Mouse (Mus musculus) spleen, postnatal 14 days (tissue): ENCODE measurements at regions not wholly inside any gene's neighbourhood (a gene's known extent, or its start where the extent isn't known, plus 50 kb on each side); places are given as distances from the start of the nearest gene placed in this dataset.

Experiments used
- DNase-seq, 2 experiments: peaks; one replicate each; pipeline ENCODE4 v3.0.0; 2021 to 2022; ENCODE audit warnings: low spot score in 2 of 2

GRCm38 (mm10) chr9:46938628-46939027 is 59.9 kb upstream of the Gm4791 start:
- DNase-seq = no peak

GRCm38 (mm10) chr9:46925641-46926040 is 72.9 kb upstream of the Gm4791 start:
- no peak for DNase-seq

- DNase-seq = no peak
Observed at GRCm38 (mm10) chr9:46920081-46920480, 78.5 kb upstream of the Gm4791 start.

- no peak for DNase-seq
Observed at GRCm38 (mm10) chr9:46913238-46913637, 85.3 kb upstream of the Gm4791 start.

GRCm38 (mm10) chr9:46909412-46910013 is 89.0 kb upstream of the Gm4791 start:
- no peak for DNase-seq

GRCm38 (mm10) chr9:46905081-46905480 is 93.5 kb upstream of the Gm4791 start:
- no peak for DNase-seq

- DNase-seq = no peak
Observed at GRCm38 (mm10) chr9:46903491-46904220, 94.9 kb upstream of the Gm4791 start.

- no peak for DNase-seq
Observed at GRCm38 (mm10) chr9:46899283-46899682, 99.3 kb upstream of the Gm4791 start.

GRCm38 (mm10) chr9:46898120-46898519 is 100.4 kb upstream of the Gm4791 start:
- no peak for DNase-seq

GRCm38 (mm10) chr9:46891829-46892228 is 106.7 kb upstream of the Gm4791 start:
- DNase-seq = no peak

GRCm38 (mm10) chr9:46889933-46890662 is 108.4 kb upstream of the Gm4791 start:
- no peak for DNase-seq

- no peak for DNase-seq
Observed at GRCm38 (mm10) chr9:46871211-46871994, 127.1 kb upstream of the Gm4791 start.

- DNase-seq = no peak
Observed at GRCm38 (mm10) chr9:46863934-46864333, 134.6 kb upstream of the Gm4791 start.

GRCm38 (mm10) chr9:46851753-46852152 is 146.8 kb upstream of the Gm4791 start:
- DNase-seq = no peak

- no peak for DNase-seq
Observed at GRCm38 (mm10) chr9:46851336-46851735, 147.2 kb upstream of the Gm4791 start.

GRCm38 (mm10) chr9:46845276-46845675 is 153.3 kb upstream of the Gm4791 start:
- DNase-seq = no peak

GRCm38 (mm10) chr9:46843781-46844180 is 154.8 kb upstream of the Gm4791 start:
- DNase-seq = no peak

GRCm38 (mm10) chr9:46841571-46841970 is 157.0 kb upstream of the Gm4791 start:
- DNase-seq = no peak

GRCm38 (mm10) chr9:46835261-46835660 is 163.3 kb upstream of the Gm4791 start:
- DNase-seq = no peak

GRCm38 (mm10) chr9:46830746-46831560 is 167.6 kb upstream of the Gm4791 start:
- DNase-seq = no peak

- DNase-seq = no peak
Observed at GRCm38 (mm10) chr9:46830316-46830715, 168.2 kb upstream of the Gm4791 start.
